Mouse (Mus musculus) intestine, postnatal 0 days (tissue): Measurements from ENCODE around the gene Slc35f1. TPM values are rescaled to one million over a fixed set of nuclear protein-coding genes. Genes with fewer than 3 reads are reported as not detected.

Source experiments
- ATAC-seq: fragments of 200-750 bp; cut with Nextera tagmentation; 2 replicates; pipeline ENCODE4 v1.8.0; 2017; ENCODE audit warnings: mild to moderate bottlenecking, moderate TSS enrichment, moderate library complexity
- H3K27ac ChIP-seq: fragments of 300-500 bp; sonication (generic); 2 replicates; pipeline ENCODE4 v1.5.1; 2014; ENCODE audit warnings: mild to moderate bottlenecking, low read depth, low read length, moderate library complexity
- H3K27me3 ChIP-seq: fragments of 300-500 bp; sonication (generic); replicated peaks from 2 replicates; pipeline ENCODE4 v1.6.1; 2014; ENCODE audit warnings: low read length, mixed read lengths; ENCODE audit not compliant: control insufficient read depth, insufficient read depth
- H3K36me3 ChIP-seq: fragments of 300-500 bp; sonication (generic); 2 replicates; pipeline ENCODE4 v1.6.1; 2014; ENCODE audit warnings: mild to moderate bottlenecking, moderate library complexity; ENCODE audit not compliant: control insufficient read depth, insufficient read depth
- H3K4me1 ChIP-seq: fragments of 300-500 bp; sonication (generic); replicated peaks from 2 replicates; pipeline ENCODE4 v1.6.1; 2014; ENCODE audit warnings: antibody characterized with exemption, low read length, mixed read lengths; ENCODE audit not compliant: control insufficient read depth, insufficient read depth
- H3K4me2 ChIP-seq: fragments of 300-500 bp; sonication (generic); replicated peaks from 2 replicates; pipeline ENCODE4 v1.6.1; 2014; ENCODE audit warnings: low read depth, mild to moderate bottlenecking, moderate library complexity
- H3K4me3 ChIP-seq: fragments of 300-500 bp; sonication (generic); 2 replicates; pipeline ENCODE4 v1.5.1; 2014; ENCODE audit warnings: low read depth, low read length
- H3K9ac ChIP-seq: fragments of 300-500 bp; sonication (generic); 2 replicates; pipeline ENCODE4 v1.6.1; 2014; ENCODE audit warnings: mild to moderate bottlenecking, low read depth, low read length
- H3K9me3 ChIP-seq: fragments of 300-500 bp; sonication (generic); 2 replicates; pipeline ENCODE4 v1.6.1; 2016; ENCODE audit warnings: mixed run types; ENCODE audit not compliant: control insufficient read depth
- CTCF ChIP-seq: sonication (generic); IDR thresholded peaks from 2 replicates; pipeline ENCODE4 v1.5.1; 2016; ENCODE audit warnings: low read depth, mild to moderate bottlenecking, control low read depth, antibody characterized with exemption, moderate library complexity
- WGBS: fragments of 180-500 bp; shearing (Covaris S2); extraction: QIAGEN DNeasy Blood & Tissue Kit; methylation state at CpG from one replicate; pipeline ENCODE4 v1.1.7; 2014; 5-methylcytosine and 5-hydroxymethylcytosine counted together
- polyA plus RNA-seq: library from polyadenylated mRNA; unstranded; fragments of >200 nt; fragmentation: Nextera tagmentation; extraction: Ambion mirVana; gene quantifications from 2 replicates; pipeline ENCODE4 v1.2.1, GENCODE M21; 2015

Gene Slc35f1
- polyA plus RNA-seq, 1 experiment from 2014 or later, result 1.2 TPM

DNA sequence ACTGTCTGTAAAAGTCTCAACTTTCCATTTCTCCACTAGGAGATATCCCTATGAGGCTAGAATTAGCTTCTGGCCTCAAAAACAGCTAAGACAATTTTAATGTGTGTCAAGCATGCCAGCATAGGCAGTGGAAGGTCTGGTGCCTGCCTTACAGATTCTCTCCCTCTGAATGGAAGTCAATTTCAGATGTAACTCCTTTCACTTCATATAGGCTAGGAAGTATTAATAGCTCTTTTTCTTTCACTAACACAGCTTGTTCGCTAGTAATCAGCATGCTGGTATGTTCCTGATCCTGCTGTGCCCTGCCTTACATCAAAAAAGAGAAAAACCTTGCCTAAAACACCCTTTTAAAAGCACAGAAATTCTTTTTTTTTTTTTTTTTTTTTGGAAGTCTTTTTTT lies 70.2 kb downstream of the Slc35f1 start:
- 95% methylated on average over 1 of the region's 1 CpGs for WGBS
- no peaks in the 10 kb centered on the region for H3K9me3 ChIP-seq
- H3K27me3 ChIP-seq, result no peaks in the 10 kb centered on the region
- H3K27ac ChIP-seq, result no peak overlapping the region
- no peak for TF ChIP-seq CTCF
- no peaks in the 10 kb centered on the region for H3K4me1 ChIP-seq
- no peaks in the 10 kb centered on the region for H3K36me3 ChIP-seq
- H3K4me2 ChIP-seq, result no peak overlapping the region
- no peak overlapping the region for H3K4me3 ChIP-seq
- no peak for ATAC-seq
- no peak overlapping the region for H3K9ac ChIP-seq

DNA sequence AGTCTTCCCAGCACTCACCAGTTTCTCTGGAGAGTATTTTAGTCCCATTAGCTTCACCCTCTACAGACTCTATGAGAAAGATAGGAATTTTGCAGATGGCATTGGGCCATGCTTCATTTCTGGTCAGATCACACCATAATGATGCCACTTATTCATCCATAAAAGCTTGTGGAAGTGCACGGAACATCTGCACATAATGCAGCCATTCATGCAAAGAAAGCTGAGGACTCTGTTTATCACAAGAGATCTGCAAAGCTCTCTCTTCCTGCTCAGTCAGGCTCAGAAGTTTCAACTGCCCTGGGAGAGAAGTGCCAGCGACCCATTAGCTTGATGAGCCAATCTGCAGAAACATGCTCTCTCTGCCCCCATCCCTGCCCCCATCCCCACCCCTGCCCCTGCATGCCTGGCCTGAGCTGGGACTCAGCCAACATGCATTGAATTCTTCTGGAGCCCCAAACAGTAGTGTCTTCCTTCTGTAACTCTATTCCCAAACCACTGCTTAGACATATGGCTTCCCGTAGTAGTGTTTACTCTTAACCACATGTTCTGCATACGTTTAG lies 89.7 kb downstream of the Slc35f1 start:
- H3K4me3 ChIP-seq, result no peak overlapping the region
- H3K9me3 ChIP-seq, result no peaks in the 10 kb centered on the region
- no peak for TF ChIP-seq CTCF
- H3K4me2 ChIP-seq, result no peak overlapping the region
- no peak for ATAC-seq
- WGBS, result 54% methylated on average over 4 of the region's 4 CpGs
- no peak overlapping the region for H3K27ac ChIP-seq
- no peaks in the 10 kb centered on the region for H3K27me3 ChIP-seq
- H3K9ac ChIP-seq, result no peak overlapping the region
- H3K36me3 ChIP-seq, result no peaks in the 10 kb centered on the region
- H3K4me1 ChIP-seq, result no peaks in the 10 kb centered on the region

DNA sequence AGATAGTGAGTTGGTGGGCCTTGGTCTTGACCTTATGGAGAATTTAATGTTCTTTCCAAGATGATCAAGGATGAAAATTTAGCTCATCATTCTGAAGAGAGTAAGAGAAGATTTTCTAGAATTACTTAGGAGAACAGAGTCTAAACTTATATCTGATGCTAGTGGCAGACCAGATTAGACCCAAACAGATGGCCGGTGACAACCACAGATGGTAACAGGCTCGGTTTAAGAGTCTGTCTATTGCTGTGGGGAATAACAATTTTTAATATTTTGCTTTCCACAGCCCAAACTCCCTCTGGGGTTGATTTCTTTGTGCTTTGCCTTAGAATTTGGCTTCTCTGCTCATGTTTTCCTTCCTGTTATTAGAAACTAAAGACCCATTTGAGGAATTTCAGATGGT lies 96.7 kb downstream of the Slc35f1 start:
- Histone ChIP-seq H3K4me1 (no peaks in the 10 kb centered on the region), H3K27me3 (no peaks in the 10 kb centered on the region), H3K4me2 (no peak overlapping the region), H3K4me3 (no peak overlapping the region), H3K9me3 (no peaks in the 10 kb centered on the region), H3K36me3 (no peaks in the 10 kb centered on the region), H3K27ac (no peak overlapping the region), H3K9ac (no peak overlapping the region)
- no peak for ATAC-seq
- WGBS, result 68% methylated on average over 2 of the region's 2 CpGs
- TF ChIP-seq CTCF, result no peak

DNA sequence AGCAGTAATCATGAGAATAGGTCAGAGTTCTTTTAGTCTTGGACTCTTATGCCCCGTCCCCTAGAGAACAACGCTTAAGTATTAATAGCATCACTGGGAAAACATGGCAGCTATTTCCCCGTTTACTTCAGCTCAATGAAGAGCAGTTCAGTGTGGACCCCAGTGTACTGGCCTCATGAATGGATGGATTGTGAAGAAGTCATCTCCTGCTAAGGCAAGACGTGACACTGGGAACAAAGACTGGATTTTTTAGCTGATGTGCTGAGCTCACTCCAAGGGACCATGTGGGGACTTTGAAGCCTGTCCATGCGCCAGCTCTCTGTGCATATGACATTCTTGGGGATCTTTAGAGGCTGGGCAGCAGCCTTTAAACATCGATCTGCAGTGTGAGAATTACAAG lies 101.2 kb downstream of the Slc35f1 start:
- Histone ChIP-seq H3K4me1 (no peaks in the 10 kb centered on the region), H3K4me2 (no peak overlapping the region), H3K27ac (no peak overlapping the region), H3K36me3 (no peaks in the 10 kb centered on the region), H3K9me3 (no peaks in the 10 kb centered on the region), H3K27me3 (no peaks in the 10 kb centered on the region), H3K4me3 (no peak overlapping the region), H3K9ac (no peak overlapping the region)
- 86% methylated on average over 6 of the region's 6 CpGs for WGBS
- no peak for ATAC-seq
- no peak for TF ChIP-seq CTCF

DNA sequence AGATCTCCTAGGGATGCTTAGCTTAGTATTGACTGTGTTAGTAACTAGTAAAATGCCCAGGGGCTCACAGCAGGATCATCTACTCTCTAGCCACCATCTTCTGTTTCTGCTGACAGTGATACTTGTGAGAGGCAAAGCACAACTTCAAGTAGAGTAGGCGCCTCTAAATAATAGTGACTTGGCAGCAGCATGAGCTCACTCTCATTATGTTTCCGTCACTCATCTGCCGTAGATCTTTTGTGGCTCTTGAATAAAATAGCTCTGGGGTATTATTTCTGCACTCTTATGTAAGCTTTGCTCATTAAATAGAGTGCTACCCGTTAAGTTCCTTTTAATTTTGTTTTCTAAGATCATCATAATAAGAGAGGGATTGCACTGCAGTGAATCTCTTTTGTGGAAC lies 107.1 kb downstream of the Slc35f1 start:
- H3K9ac ChIP-seq, result no peak overlapping the region
- no peaks in the 10 kb centered on the region for H3K4me1 ChIP-seq
- H3K4me2 ChIP-seq, result no peak overlapping the region
- H3K9me3 ChIP-seq, result no peaks in the 10 kb centered on the region
- 82% methylated on average over 4 of the region's 4 CpGs for WGBS
- H3K4me3 ChIP-seq, result no peak overlapping the region
- no peak overlapping the region for H3K27ac ChIP-seq
- TF ChIP-seq CTCF, result no peak
- no peaks in the 10 kb centered on the region for H3K36me3 ChIP-seq
- H3K27me3 ChIP-seq, result no peaks in the 10 kb centered on the region
- no peak for ATAC-seq

DNA sequence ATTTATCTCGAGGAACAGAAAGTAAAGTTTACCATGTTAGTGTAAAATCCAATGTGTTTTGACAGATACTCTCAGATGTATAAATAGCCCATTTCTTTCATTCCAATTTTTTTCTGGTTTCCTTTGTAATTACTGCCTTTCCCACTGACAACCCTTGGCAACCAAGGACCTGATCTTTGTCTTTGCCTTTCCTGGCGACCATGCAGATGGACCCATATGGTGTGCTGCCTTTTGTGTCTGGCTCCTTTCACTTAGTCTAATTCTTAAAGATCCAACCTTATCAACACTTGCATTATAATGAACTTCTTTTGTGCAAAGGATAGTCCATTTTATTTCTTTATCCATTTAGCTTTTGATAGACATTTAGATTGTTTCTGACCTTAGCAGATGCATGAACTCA lies 117.5 kb downstream of the Slc35f1 start:
- Histone ChIP-seq H3K36me3 (no peaks in the 10 kb centered on the region), H3K4me3 (no peak overlapping the region), H3K4me2 (no peak overlapping the region), H3K9me3 (no peaks in the 10 kb centered on the region), H3K27me3 (0 out of 2 replicates have a peak, but pooled peaks cover 3% of the 10 kb centered on the region), H3K27ac (no peak overlapping the region), H3K4me1 (no peaks in the 10 kb centered on the region), H3K9ac (no peak overlapping the region)
- TF ChIP-seq CTCF, result no peak
- 52% methylated on average over 2 of the region's 2 CpGs for WGBS
- no peak for ATAC-seq

DNA sequence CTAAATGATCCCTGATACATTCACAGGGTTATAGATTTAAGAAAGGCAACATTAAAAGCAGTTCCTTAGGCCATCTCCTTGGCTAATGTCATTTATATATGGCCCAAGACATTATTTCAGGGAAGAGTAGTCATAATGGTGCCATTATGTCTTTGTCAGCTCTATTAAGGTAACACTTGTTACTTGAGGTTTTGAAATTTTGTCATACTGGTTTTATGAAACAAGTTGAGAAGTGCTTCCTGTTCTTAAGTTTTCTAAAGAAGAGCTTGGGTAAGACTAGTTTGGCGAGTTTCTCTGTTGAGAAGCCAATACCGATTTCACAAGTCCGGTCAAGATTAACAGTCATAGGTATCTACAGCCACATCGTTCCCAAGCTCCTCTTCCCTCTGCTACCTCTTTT lies 122.5 kb downstream of the Slc35f1 start:
- no peak overlapping the region for H3K27ac ChIP-seq
- no peaks in the 10 kb centered on the region for H3K4me1 ChIP-seq
- H3K9me3 ChIP-seq, result no peaks in the 10 kb centered on the region
- WGBS, result 91% methylated on average over 4 of the region's 4 CpGs
- H3K4me2 ChIP-seq, result no peak overlapping the region
- no peak for ATAC-seq
- no peak overlapping the region for H3K4me3 ChIP-seq
- H3K9ac ChIP-seq, result no peak overlapping the region
- no peak for TF ChIP-seq CTCF
- H3K27me3 ChIP-seq, result no peaks in the 10 kb centered on the region
- no peaks in the 10 kb centered on the region for H3K36me3 ChIP-seq
